Mouse (Mus musculus) spleen, adult 2 months (tissue): ENCODE measurements around the gene Dmxl2. TPM values are rescaled to one million over a fixed set of nuclear protein-coding genes. Genes with fewer than 3 reads are reported as not detected.

ENCODE experiments used
- DNase-seq, 2 experiments: peaks; one replicate each; pipeline versions ENCODE4 v3.0.0 to v3.0.0-alpha.2; 2012 to 2021; ENCODE audit warnings: low spot score in 2 of 2, low read depth in 1 of 2
- H3K27ac ChIP-seq: fragments of 200-500 bp; 2 replicates; pipeline ENCODE4 v1.5.1; 2012; ENCODE audit warnings: low read length, inconsistent platforms; ENCODE audit not compliant: insufficient read depth
- H3K27me3 ChIP-seq: fragments of 200-500 bp; 2 replicates; pipeline ENCODE4 v1.6.1; 2012; ENCODE audit warnings: mild to moderate bottlenecking, moderate library complexity, low read length, inconsistent platforms; ENCODE audit not compliant: control insufficient read depth, insufficient read depth
- H3K36me3 ChIP-seq: fragments of 200-500 bp; 2 replicates; pipeline ENCODE4 v1.6.1; 2012; ENCODE audit warnings: mild to moderate bottlenecking, low read length, inconsistent platforms; ENCODE audit not compliant: control insufficient read depth, insufficient read depth
- H3K4me1 ChIP-seq: fragments of 200-500 bp; 2 replicates; pipeline ENCODE4 v1.6.1; 2011; ENCODE audit warnings: inconsistent platforms; ENCODE audit not compliant: control insufficient read depth, insufficient read depth, insufficient read length
- H3K4me3 ChIP-seq: fragments of 200-500 bp; 2 replicates; pipeline ENCODE4 v1.5.1; 2011; ENCODE audit warnings: mild to moderate bottlenecking, inconsistent platforms; ENCODE audit not compliant: insufficient read depth, insufficient read length; ENCODE audit errors: extremely low read depth
- CTCF ChIP-seq: fragments of 200-500 bp; IDR thresholded peaks from 2 replicates; pipeline ENCODE4 v1.5.1; 2011; ENCODE audit warnings: mild to moderate bottlenecking, inconsistent platforms; ENCODE audit not compliant: insufficient read depth, insufficient read length, insufficient replicate concordance; ENCODE audit errors: extremely low read depth
- POLR2A ChIP-seq: fragments of 200-500 bp; IDR thresholded peaks from 2 replicates; pipeline ENCODE4 v1.6.1; 2011; ENCODE audit warnings: low read depth, low read length, inconsistent platforms
- WGBS: fragments of 180-500 bp; shearing (Covaris S2); methylation state at CpG from one replicate; pipeline ENCODE4 v1.1.7; 2018; 5-methylcytosine and 5-hydroxymethylcytosine counted together
- polyA plus RNA-seq: library from polyadenylated mRNA; depleted of rRNA; stranded (reverse); fragments of >200 nt; gene quantifications from 2 replicates; pipeline ENCODE4 v1.2.3, GENCODE M21; 2012

The Dmxl2 gene
- polyA plus RNA-seq, 1 experiment, result 2.0 TPM

GRCm38 (mm10) chr9:54529950-54530349 is 28.5 kb upstream of the Dmxl2 start:
- TF ChIP-seq POLR2A (no peak), CTCF (no peak)
- H3K4me3 ChIP-seq, result no peak overlapping the region
- no peaks in the 10 kb centered on the region for H3K27me3 ChIP-seq
- 81% methylated on average over 2 of the region's 2 CpGs for WGBS
- H3K4me1 ChIP-seq, result no peaks in the 10 kb centered on the region
- H3K36me3 ChIP-seq, result no peaks in the 10 kb centered on the region
- no peak overlapping the region for H3K27ac ChIP-seq
- DNase-seq, result no peak

- Histone ChIP-seq H3K36me3 (no peaks in the 10 kb centered on the region), H3K27ac (no peak overlapping the region), H3K27me3 (no peaks in the 10 kb centered on the region), H3K4me3 (no peak overlapping the region), H3K4me1 (no peaks in the 10 kb centered on the region)
- WGBS, result 79% methylated on average over 7 of the region's 7 CpGs
- DNase-seq, result no peak
- TF ChIP-seq CTCF, result no peak
- no peak for TF ChIP-seq POLR2A
Measured at GRCm38 (mm10) chr9:54527694-54528093, 26.3 kb upstream of the Dmxl2 start.

GRCm38 (mm10) chr9:54520286-54520685 is 18.9 kb upstream of the Dmxl2 start:
- H3K4me1 ChIP-seq, result no peaks in the 10 kb centered on the region
- DNase-seq, result no peak
- H3K4me3 ChIP-seq, result no peak overlapping the region
- no peaks in the 10 kb centered on the region for H3K27me3 ChIP-seq
- TF ChIP-seq CTCF (no peak), POLR2A (no peak)
- no peaks in the 10 kb centered on the region for H3K36me3 ChIP-seq
- no peak overlapping the region for H3K27ac ChIP-seq
- 82% methylated on average over 4 of the region's 4 CpGs for WGBS

DNA sequence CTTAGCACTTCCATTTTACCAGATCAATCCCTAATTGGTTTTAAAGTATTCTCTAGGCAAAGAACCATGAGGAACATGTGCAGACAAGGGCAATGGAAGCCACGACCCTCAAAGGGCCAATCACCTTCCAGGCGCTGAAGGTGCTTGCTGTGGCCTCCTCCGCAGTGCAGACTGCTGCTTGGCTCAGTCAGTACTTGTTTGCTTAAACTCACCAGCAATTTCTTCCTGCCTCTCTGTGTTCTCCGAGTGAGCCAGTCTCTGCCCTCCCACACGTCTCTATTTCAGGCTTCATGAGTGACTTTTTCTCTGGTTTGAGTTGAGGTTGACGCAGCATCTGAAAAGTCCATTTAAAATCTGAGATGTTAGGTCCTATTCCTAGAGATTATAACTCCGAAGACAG is 17.5 kb upstream of the Dmxl2 start:
- Histone ChIP-seq H3K27ac (no peak overlapping the region), H3K36me3 (no peaks in the 10 kb centered on the region), H3K4me3 (no peak overlapping the region), H3K27me3 (no peaks in the 10 kb centered on the region), H3K4me1 (no peaks in the 10 kb centered on the region)
- no peak for DNase-seq
- TF ChIP-seq CTCF, result no peak
- TF ChIP-seq POLR2A, result no peak
- 76% methylated on average over 7 of the region's 7 CpGs for whole genome bisulfite sequencing

DNA sequence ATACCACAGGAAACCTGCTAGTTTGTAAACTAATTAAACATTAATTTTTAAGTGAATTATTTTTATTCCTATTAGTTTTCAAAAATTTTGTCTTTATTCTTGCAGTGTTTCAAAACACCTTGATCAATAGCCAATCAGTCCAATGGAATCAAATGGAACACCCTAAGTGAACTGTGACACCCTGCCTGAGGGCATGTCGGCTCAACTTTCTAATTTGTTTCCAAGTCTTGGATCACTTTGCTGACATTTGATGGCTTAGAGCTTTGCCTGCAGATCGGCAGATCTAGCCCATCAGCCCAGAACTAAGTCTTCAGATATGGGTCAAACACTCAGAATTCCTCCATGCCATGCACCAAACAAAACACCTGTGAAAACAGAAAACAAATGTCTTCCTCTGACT is 14.6 kb upstream of the Dmxl2 start:
- H3K27me3 ChIP-seq, result no peaks in the 10 kb centered on the region
- no peak for DNase-seq
- WGBS, result 85% methylated on average over 2 of the region's 2 CpGs
- H3K27ac ChIP-seq, result no peak overlapping the region
- no peaks in the 10 kb centered on the region for H3K4me1 ChIP-seq
- TF ChIP-seq CTCF (no peak), POLR2A (no peak)
- H3K4me3 ChIP-seq, result no peak overlapping the region
- H3K36me3 ChIP-seq, result no peaks in the 10 kb centered on the region

GRCm38 (mm10) chr9:54502873-54503272 is 1.4 kb upstream of the Dmxl2 start:
- H3K27me3 ChIP-seq, result peaks cover 16% of the 10 kb centered on the region
- 32% methylated on average over 12 of the region's 12 CpGs for WGBS
- no peak overlapping the region for H3K4me3 ChIP-seq
- DNase-seq, result no peak
- H3K36me3 ChIP-seq, result no peaks in the 10 kb centered on the region
- TF ChIP-seq CTCF, result no peak
- no peak for TF ChIP-seq POLR2A
- H3K27ac ChIP-seq, result no peak overlapping the region
- H3K4me1 ChIP-seq, result peaks cover 4% of the 10 kb centered on the region; the same call in 1 of the 2 replicates

- WGBS, result 5% methylated on average over 13 of the region's 13 CpGs
- Histone ChIP-seq H3K4me1 (peaks cover 4% of the 10 kb centered on the region; the same call in 1 of the 2 replicates), H3K4me3 (peak overlapping the region; percentile 61; the same call in 1 of the 2 replicates), H3K27me3 (peaks cover 16% of the 10 kb centered on the region), H3K36me3 (no peaks in the 10 kb centered on the region), H3K27ac (no peak overlapping the region)
- no peak for DNase-seq
- no peak for TF ChIP-seq CTCF
Measured at GRCm38 (mm10) chr9:54502111-54502495, 677 bp upstream of the Dmxl2 start.

DNA sequence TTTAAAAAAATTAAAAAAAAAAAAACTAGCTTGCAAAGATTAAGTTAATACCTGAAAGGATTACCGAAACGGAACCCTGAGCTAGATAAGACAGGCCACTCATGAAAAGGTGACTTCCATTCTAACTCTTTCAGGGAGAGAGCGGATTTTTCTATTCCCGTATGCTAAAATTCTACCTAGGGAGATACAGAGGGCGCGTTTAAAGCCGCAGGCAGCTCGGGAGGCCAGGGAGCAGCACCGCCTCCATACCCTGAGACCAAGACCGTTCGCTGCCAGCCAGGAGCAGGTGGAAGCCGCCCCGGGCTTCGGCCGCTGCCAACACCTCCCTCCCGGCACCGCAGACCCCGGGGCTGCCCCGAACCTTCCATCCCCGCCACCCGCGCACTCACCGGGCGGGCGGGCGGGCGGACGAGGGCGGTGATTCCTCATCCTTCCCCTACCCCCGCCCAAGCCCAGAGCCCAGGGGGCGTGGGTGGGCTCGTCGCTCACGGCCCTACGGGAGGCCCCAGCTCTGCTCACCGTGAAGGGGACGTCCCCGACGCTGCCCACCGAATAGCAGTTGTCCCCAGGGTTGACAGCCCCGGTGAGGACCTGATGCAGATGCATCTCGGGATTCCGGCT is 484 bp downstream of the Dmxl2 start:
- H3K4me1 ChIP-seq, result peaks cover 4% of the 10 kb centered on the region; the same call in 1 of the 2 replicates
- no peaks in the 10 kb centered on the region for H3K36me3 ChIP-seq
- peaks cover 16% of the 10 kb centered on the region for H3K27me3 ChIP-seq
- DNase-seq, result no peak
- no peak for TF ChIP-seq CTCF
- TF ChIP-seq POLR2A, result no peak
- H3K27ac ChIP-seq, result no peak overlapping the region
- WGBS, result 2% methylated on average over 43 of the region's 43 CpGs
- peak overlapping the region; percentile 61 for H3K4me3 ChIP-seq
